Mouse (Mus musculus) cerebellum, postnatal 10 days (tissue): ENCODE measurements at regions not wholly inside any gene's neighbourhood (a gene's known extent, or its start where the extent isn't known, plus 50 kb on each side); places are given as distances from the start of the nearest gene placed in this dataset.

Source experiments
- DNase-seq, 2 experiments: peaks; one replicate each; pipeline ENCODE4 v3.0.0; 2021; ENCODE audit warnings: mixed read lengths in 2 of 2

DNA sequence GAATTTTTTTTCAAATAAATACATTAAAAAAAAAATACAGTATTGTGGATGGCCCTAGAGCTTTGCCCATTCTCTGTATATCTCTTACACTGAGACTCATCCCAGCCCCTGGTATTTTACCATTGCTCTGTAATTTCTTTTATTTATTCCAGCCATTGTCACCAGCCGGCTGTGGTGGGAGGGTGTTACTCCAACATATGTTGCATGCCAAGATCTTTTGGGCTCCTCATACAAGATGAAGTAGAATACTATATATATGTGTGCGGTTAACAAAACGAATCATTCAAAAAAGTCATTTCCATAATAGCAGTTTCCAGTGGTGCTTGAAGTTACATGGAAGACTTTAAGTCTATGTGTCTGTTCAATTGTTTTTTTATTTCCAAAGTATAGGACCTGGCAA lies 268.0 kb upstream of the Npvf start:
- no peak for DNase-seq

DNA sequence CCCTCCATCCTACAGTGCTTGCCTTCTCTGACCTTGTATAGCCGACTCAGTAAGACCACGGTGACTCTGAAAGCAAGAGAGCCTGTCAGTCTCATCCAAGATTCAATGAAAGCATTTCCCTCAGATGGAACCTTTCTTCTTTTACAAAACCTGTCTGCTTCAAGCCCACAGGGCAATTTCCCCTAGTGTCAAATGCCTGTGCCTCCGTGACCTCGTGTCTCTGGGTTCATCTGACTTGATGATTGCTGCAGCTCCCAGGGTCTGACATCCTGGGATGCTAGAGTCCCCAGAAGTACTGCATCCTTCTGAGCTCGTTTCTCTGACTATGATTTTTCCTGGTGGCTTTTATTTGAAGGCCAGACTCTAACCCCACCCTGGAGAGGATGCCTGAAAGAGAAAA lies 270.3 kb upstream of the Npvf start:
- DNase-seq = no peak

DNA sequence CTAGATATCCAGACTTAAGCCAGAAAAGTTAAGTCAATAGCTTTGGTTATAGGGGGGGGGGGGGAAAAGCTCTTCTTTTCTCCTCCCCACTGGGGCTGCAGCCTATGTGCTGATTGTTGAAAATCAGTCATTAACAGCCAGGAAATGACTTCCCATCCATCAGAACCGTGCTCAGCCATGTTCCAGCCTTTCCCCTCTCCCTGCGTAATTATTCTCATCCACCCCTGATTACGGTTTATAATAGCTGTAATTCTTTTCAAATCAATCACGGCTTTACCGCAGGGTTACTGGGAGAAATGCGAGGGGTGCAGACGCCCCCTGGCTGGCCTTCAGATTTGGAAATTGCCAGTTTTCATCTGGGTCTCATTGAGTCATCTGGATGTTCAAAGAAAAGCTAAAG lies 270.8 kb upstream of the Npvf start:
- no peak for DNase-seq

DNA sequence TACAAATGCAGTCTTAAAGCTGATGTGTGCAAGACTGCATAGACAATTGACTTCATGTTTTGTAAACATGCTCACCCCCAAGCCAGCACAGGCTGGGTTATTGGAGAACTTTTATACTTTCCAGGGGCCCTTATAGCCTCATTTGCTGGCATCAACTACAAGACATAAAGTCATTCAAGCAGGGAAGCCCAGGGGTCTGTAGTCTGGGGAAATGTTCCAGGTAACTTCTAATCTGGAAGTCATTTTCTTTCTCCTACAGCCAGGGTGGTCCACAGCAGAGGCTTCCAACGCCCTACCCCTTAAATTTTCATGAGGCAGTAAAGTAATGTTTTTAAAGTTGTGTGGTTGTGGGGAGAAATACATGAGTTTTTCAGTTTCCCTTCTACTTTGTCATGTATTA lies 272.1 kb upstream of the Npvf start:
- no peak for DNase-seq

GRCm38 (mm10) chr6:50929503-50929902 lies 275.3 kb upstream of the Npvf start:
- no peak for DNase-seq

DNA sequence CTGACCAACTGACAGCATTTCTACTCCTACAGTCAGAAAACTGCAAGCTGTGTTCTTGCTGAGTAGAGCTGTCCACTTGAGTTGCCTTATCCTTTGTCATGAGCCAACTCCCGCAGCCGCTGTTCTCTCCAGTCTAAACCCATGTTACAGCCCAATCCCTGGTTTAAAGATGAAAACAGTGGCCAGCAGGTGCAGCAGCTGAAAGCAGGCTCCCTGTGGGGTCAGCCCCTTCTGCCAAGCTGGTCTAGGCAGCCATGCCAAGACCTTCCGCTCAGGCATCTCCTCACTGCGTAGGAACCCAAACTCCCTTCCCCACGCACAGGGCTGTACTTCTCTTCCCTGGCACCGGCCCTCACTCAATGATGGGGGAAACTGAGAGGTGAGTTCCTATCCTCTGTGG lies 279.3 kb upstream of the Npvf start:
- DNase-seq = peak; percentile 92 to 94

GRCm38 (mm10) chr6:50934245-50934644 lies 280.0 kb upstream of the Npvf start:
- peak; percentile 38 to 43 for DNase-seq

GRCm38 (mm10) chr6:50936306-50936705 lies 282.1 kb upstream of the Npvf start:
- DNase-seq = peak; percentile 51 to 55

DNA sequence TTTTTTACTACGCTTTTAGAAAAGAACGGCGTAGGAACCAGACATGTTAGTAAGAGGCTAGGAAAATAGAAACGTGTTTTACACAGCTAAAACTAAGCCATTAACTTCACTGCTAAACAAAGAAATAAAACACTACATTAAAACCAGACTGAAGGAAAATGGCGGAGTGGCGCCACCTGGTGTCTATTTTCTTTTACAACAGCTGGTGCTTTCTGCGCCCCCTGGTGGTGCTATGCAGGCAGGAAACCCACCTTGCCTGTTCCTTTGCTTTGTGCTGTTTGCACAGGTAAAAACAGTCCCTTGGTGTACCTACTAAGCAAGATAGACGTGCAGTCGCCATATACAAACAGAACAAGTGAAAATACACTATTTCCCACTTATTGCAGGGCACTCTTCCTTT lies 282.9 kb upstream of the Npvf start:
- DNase-seq = peak; percentile 90 to 94

GRCm38 (mm10) chr6:50938879-50939278 lies 284.6 kb upstream of the Npvf start:
- peak; percentile 74 to 82 for DNase-seq

DNA sequence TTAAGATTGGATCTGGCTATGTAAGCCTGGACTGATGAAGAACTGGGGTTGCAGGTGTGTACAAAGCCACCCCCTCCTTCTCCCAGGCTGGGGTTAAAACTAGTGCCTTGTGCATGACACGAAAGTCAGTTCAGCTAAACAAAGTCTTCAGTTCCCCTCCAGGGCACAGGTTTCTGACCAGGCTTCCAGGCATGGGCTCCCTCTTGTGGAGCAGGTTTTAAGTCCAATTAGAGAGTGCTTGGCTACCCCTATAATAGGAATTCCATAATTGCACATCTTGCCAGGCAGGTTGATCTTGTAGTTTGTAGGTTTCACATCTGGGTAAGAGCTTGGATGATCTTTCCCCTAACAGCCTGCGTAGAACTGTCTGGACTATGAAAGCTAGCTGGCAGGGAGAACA lies 285.2 kb upstream of the Npvf start:
- peak; percentile 58 to 60 for DNase-seq

DNA sequence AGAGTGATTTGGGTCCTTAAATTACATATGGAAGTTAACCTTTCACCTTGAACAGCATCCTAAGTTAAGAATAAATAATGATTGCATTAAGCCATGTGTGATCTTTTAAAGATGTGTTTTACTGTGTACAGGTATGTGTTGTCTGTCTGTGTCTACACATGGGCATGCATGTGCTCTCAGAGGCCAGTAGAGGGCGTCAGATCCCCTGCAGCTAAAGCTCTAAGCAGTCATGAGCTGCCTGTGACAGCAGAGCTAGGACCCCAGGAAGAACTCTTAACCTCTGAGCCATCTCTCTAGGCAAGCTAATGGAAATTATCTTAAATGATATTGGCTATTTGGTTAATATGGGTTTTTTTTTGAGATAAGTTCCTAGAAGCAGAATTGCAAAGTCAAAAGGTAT lies 285.9 kb upstream of the Npvf start:
- peak; percentile 43 to 44 for DNase-seq

GRCm38 (mm10) chr6:50940641-50941398 lies 286.6 kb upstream of the Npvf start:
- DNase-seq = peak in 1 of 2 experiments; percentile 25

- no peak for DNase-seq
Measured at GRCm38 (mm10) chr6:50942696-50943095, 288.5 kb upstream of the Npvf start.

DNA sequence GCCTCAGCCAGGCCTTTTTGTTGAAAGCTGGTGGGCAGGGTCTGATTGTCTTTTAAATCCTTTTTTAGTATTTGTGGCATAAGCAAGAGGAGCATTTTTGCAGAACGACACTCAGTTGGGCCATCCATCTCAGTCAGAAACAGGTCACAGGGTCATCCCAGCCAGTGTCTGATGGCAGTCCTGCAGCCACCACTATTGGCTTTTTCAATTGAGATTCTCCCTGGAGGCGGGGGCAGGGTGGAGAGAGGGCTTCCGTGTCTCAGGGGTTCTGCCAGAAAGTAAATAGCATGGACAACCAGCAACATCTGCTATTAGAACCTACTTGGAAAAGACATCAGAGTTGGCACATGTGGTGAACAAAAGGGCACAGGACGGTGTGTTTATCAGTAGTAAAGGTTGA lies 293.8 kb upstream of the Npvf start:
- DNase-seq = peak in 1 of 2 experiments; percentile 55

DNA sequence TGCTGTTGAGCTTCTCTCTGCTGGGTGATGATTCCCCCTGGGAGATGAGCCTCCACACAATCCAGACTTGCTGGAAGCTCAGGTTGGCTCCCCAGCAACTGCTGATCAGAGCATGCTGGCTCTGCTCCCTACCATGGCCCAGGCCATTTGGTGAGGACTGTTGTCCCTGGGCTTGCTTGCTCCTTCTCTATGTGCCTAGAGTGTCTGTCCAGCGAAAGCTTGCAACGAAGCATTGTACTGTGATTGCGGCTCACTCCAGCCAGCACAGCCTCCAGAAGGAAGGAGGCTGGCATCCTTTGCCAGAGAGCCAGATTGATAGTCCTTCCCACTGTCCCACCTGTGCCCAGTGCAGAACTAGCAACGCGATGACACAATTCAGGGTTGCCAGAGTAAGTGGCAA lies 295.1 kb upstream of the Npvf start:
- peak; percentile 80 to 84 for DNase-seq

DNA sequence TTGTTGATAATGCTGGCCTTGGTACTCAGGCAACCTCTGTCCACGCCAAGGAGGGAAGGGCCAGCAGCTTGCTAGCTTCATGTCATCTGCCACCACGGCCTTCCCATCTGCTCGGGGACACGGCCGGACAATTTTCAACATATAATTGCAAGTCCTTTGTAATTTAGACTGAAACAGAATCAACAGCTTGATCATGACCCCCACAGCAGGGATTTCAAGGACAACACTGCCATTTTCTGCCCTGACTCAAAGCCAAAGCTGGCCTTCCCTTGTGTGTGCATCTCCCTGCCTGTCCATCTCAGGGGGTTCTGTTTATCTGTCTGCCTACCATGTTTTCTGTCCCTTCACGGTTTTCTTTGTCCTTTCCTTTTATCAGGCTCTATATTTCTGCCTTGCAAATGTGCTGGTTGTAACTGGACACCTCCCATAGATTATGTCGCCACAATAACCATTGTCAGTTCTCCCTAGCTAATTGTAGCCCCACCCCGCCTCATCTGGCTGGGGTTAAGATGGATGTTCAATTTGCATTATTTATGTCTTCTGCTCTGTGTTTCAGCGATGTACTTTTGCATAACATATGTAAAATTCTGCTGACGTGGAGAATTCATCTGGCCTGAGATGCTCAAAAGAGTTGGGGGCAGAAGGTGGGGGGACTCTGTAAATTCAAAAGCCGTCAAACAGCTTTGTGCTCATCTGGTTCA lies 295.8 kb upstream of the Npvf start:
- peak; percentile 79 to 85 for DNase-seq

GRCm38 (mm10) chr6:50957328-50957900 lies 303.2 kb upstream of the Npvf start:
- no peak for DNase-seq

DNA sequence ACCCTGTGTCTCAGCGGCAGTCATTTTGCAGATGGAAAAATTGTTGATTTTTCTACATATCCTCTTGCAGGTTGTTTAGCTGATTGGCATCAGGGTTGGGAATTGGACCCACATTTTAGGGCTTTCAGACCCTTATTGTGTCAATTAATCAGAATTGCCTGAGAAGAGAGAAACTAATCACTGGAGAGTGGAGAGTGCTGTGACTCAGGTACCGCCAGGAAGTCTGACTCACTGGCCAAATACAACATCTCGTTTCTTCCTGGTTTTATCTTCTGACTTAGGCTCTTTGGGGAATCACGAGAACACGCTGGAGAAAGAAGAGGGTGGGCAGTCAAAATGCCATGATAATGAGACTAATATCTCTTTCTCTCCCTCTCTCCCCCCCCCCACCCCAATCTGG lies 306.1 kb upstream of the Npvf start:
- no peak for DNase-seq

DNA sequence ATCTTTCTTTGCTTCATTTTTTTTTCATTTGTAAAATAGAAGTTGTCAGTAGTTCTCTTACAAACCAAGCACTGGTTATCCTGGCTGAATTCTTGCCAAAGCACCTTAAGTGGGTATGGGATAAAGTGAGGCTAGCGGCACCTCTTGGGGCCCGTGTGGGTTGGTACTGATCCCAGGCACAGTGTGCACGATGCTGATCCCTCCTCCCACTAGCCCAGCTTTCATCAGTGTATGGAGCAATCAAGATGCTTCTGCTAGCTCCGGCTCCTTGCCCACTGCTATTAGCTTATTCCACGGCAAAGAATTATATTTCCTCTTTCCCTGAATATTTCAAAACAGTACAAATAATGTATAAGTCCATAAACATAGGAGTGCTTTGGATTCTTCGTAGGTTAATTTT lies 307.4 kb upstream of the Npvf start:
- no peak for DNase-seq

DNA sequence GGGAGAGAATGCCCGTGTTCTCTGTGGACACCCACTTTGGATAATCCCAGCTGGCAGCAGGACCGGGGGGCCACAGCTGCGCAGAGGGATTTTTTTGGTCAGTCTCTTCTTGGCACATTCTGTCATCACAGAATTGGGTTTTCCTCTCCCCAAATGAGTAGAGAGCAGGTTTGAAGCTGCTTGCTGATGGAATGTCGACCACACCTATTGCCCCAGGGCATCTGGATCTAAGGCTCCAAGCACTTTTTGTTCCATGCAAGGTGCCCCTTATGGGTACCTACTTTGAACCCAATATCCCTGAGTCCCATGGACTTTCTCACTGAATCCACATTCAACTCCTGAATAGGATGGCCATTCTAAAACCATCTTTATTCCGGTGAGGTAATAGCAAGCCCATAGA lies 314.3 kb upstream of the Npvf start:
- DNase-seq = no peak

DNA sequence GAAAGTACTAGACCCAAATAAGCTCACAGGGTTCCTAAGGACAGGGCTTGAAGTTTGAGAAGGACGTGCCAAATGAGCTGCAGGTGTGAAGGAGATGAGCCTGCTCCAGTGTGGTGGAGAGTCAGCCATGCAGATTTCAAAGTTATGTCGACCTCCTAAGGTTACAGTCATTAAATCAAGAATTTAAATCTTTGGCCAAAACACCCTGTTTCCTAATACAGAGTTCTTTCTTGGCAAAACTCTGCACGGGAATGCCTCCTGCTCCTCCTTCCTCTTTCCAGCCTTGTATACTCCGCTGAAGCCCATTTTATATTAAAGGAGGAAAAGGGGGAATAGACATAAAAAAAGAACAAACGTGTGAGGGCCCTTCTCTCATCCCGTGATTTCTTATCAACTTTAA lies 315.1 kb upstream of the Npvf start:
- no peak for DNase-seq

DNA sequence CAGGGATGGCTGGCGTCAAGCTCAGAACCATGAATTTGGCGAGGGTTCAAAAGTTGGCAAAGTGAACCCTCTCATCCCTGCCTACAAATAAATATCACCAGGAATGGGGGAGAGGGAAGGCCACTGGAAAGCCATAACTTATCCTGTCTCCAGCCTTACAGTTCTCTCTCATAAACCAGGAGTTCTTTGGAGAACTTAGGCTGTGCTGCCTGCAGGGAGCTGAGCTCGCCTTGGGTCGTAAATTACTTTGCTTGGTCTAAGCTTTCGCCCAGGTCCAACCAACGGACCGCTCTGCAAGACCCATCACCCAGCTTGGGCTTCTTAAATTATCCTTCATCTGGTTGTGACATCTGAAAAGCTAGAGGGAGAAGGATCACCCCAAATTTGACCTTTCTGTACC lies 315.8 kb upstream of the Npvf start:
- DNase-seq = peak in 1 of 2 experiments; percentile 34

DNA sequence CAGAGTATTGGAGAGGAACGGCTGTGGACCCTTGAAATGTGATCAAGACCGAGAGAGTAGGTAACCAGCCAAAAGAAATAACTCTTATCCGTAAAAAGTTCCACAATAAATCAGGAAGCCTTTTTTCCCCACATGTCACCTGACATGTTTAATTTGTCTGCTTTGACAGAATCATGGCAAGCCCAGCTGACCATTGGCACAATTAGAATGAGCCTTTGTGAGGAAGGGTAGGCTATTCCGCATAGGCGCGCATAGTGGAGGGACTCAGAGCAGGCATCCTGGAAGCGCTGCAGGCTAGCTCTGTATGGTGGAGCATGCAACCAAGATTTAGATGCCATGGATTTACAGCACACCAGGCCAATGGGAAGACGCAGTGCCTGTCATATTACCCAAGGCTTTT lies 316.5 kb upstream of the Npvf start:
- peak in 1 of 2 experiments; percentile 49 for DNase-seq
